Mouse (Mus musculus) brain, embryonic 18.5 days (tissue): Measurements from ENCODE around the gene Tjp1.

Experiments
- DNase-seq: peaks from one replicate; pipeline ENCODE4 v3.0.0-alpha.2; 2012; ENCODE audit warnings: low read depth, low spot score

The Tjp1 gene

GRCm38 (mm10) chr7:65527071-65528007 is at the start of gene Tjp1:
Gene Tjp1 (minus strand): TSS chr7:65527781.
- no peak for DNase-seq

GRCm38 (mm10) chr7:65577118-65577517 is 49.5 kb upstream of the Tjp1 start:
- peak; percentile 32 for DNase-seq

- no peak for DNase-seq
Measured at GRCm38 (mm10) chr7:65572731-65573130, 45.1 kb upstream of the Tjp1 start.

- no peak for DNase-seq
Measured at GRCm38 (mm10) chr7:65570691-65571090, 43.1 kb upstream of the Tjp1 start.

GRCm38 (mm10) chr7:65555996-65556395 is 28.4 kb upstream of the Tjp1 start:
- no peak for DNase-seq

- DNase-seq: no peak
Measured at GRCm38 (mm10) chr7:65545741-65546140, 18.2 kb upstream of the Tjp1 start.

- no peak for DNase-seq
Measured at GRCm38 (mm10) chr7:65532689-65533088, 5.1 kb upstream of the Tjp1 start.

GRCm38 (mm10) chr7:65523116-65523515 is 4.5 kb downstream of the Tjp1 start:
- no peak for DNase-seq

- no peak for DNase-seq
Measured at GRCm38 (mm10) chr7:65522490-65522889, 5.1 kb downstream of the Tjp1 start.

GRCm38 (mm10) chr7:65520622-65521021 is 7.0 kb downstream of the Tjp1 start:
- DNase-seq: no peak

GRCm38 (mm10) chr7:65519788-65520563 is 7.6 kb downstream of the Tjp1 start:
- no peak for DNase-seq

- DNase-seq: no peak
Measured at GRCm38 (mm10) chr7:65516903-65517302, 10.7 kb downstream of the Tjp1 start.

- no peak for DNase-seq
Measured at GRCm38 (mm10) chr7:65513451-65514179, 14.0 kb downstream of the Tjp1 start.

GRCm38 (mm10) chr7:65509357-65509756 is 18.2 kb downstream of the Tjp1 start:
- no peak for DNase-seq

- DNase-seq: no peak
Measured at GRCm38 (mm10) chr7:65507341-65507740, 20.2 kb downstream of the Tjp1 start.

- no peak for DNase-seq
Measured at GRCm38 (mm10) chr7:65502486-65503322, 24.9 kb downstream of the Tjp1 start.

- no peak for DNase-seq
Measured at GRCm38 (mm10) chr7:65500746-65501145, 26.8 kb downstream of the Tjp1 start.

GRCm38 (mm10) chr7:65497733-65498583 is 29.6 kb downstream of the Tjp1 start:
- no peak for DNase-seq

- no peak for DNase-seq
Measured at GRCm38 (mm10) chr7:65490526-65490925, 37.1 kb downstream of the Tjp1 start.

GRCm38 (mm10) chr7:65489742-65490141 is 37.8 kb downstream of the Tjp1 start:
- DNase-seq: no peak
